Mouse (Mus musculus) bone marrow macrophage, adult 2 months (primary cell): ENCODE data around the gene Olfr522.

ENCODE experiments used
- CTCF ChIP-seq: IDR thresholded peaks from 2 replicates; pipeline ENCODE4 v1.5.1; 2012; ENCODE audit warnings: low read depth, mild to moderate bottlenecking, low read length, moderate library complexity
- POLR2A ChIP-seq: IDR thresholded peaks from 2 replicates; pipeline ENCODE4 v1.6.1; 2012; ENCODE audit warnings: mild to moderate bottlenecking, low read depth, low read length, borderline replicate concordance

GRCm38 (mm10) chr7:140192851-140193250 is 28.3 kb upstream of the Olfr522 start:
- no peak for TF ChIP-seq CTCF
- TF ChIP-seq POLR2A, result no peak
